Comparison of ENCODE assay signal across 17 mouse cellular contexts in genomic region chr14:60256356-60256755, GRCm38 (mm10). TPM values are rescaled to one million over a fixed set of nuclear protein-coding genes. Genes with fewer than 3 reads are reported as not detected.
DNase-seq lines count a peak whose midpoint lies in the region; ATAC-seq lines count a peak whose summit lies in the region.
"Had no signal": no experiment of that assay in that cellular context is flagged by ENCODE, and none has a peak within 500 bp of the region (broad histone marks: within the 10 kb centered on the region; RNA-seq: fewer than 3 reads in every experiment).

No protein-coding gene starts in this region.

- no peak for ATAC-seq in hindbrain, embryonic 12.5 days (ENCODE audit: low FRiP score)
- no peak for ATAC-seq in hindbrain, embryonic 11.5 days (ENCODE audit: low FRiP score)
- ATAC-seq in granulocyte monocyte progenitor cell, adult 5-6 weeks (replicated peaks; ENCODE audit: poor library complexity, severe bottlenecking), result peak; percentile 56

- no peaks in the 10 kb centered on the region for H3K36me3 ChIP-seq in hindbrain, embryonic 12.5 days
- H3K36me3 ChIP-seq in hindbrain, embryonic 11.5 days (ENCODE audit: control insufficient read depth, insufficient read depth, low read length), result no peaks in the 10 kb centered on the region

- WGBS in hindbrain, embryonic 12.5 days, result 28% methylated on average over 3 of the region's 3 CpGs
- 30% methylated on average over 3 of the region's 3 CpGs for WGBS in hindbrain, embryonic 11.5 days

- H3K4me2 ChIP-seq in hindbrain, embryonic 12.5 days (replicated peaks), result no peak overlapping the region
- H3K4me2 ChIP-seq in hindbrain, embryonic 11.5 days (replicated peaks; ENCODE audit: low read depth, low read length), result no peak overlapping the region

- no peak overlapping the region for H3K27ac ChIP-seq in hindbrain, embryonic 12.5 days
- H3K27ac ChIP-seq in hindbrain, embryonic 11.5 days (ENCODE audit: low read depth, low read length), result no peak overlapping the region

- no peak for DNase-seq in hindbrain, embryonic 11.5 days (ENCODE audit: low spot score)
- DNase-seq in 416B (ENCODE audit: low read depth) (peak; percentile 33), WW6 (ENCODE audit: low read depth, low spot score) (peak; percentile 36)
- DNase-seq in cerebellum, adult 18-20 months, result no peak
- no peak for DNase-seq in urinary bladder, adult 18-20 months (ENCODE audit: low spot score in 2 of 2)
- no peak for DNase-seq in right cerebral cortex, adult 18-20 months
- DNase-seq: cerebellum, postnatal 10 days; kidney, adult 11 months; kidney, postnatal 36 days had no signal

- 0 out of 2 replicates have a peak overlapping the region, but pooled peaks have one; percentile 1 for H3K9ac ChIP-seq in hindbrain, embryonic 12.5 days
- no peak overlapping the region for H3K9ac ChIP-seq in hindbrain, embryonic 11.5 days (ENCODE audit: low read depth, low read length)

- peaks cover 5% of the 10 kb centered on the region; the same call in 1 of the 2 replicates for H3K4me1 ChIP-seq in hindbrain, embryonic 12.5 days
- H3K4me1 ChIP-seq in hindbrain, embryonic 11.5 days (replicated peaks; ENCODE audit: control insufficient read depth, insufficient read depth, low read length), result 0 out of 2 replicates have a peak, but pooled peaks cover 4% of the 10 kb centered on the region

- no peak overlapping the region for H3K4me3 ChIP-seq in hindbrain, embryonic 12.5 days
- H3K4me3 ChIP-seq in hindbrain, embryonic 11.5 days (ENCODE audit: low read depth, low read length), result no peak overlapping the region
- H3K4me3 ChIP-seq: megakaryocyte, embryonic 14.5 days had no signal

- no peaks in the 10 kb centered on the region for H3K9me3 ChIP-seq in hindbrain, embryonic 12.5 days (replicated peaks)
- H3K9me3 ChIP-seq in hindbrain, embryonic 11.5 days (ENCODE audit: control insufficient read depth, low read length), result no peaks in the 10 kb centered on the region
- H3K9me3 ChIP-seq: megakaryocyte, embryonic 14.5 days had no signal

- no peaks in the 10 kb centered on the region for H3K27me3 ChIP-seq in hindbrain, embryonic 12.5 days
- H3K27me3 ChIP-seq in hindbrain, embryonic 11.5 days (ENCODE audit: control insufficient read depth, insufficient read depth, low read length), result no peaks in the 10 kb centered on the region
- H3K27me3 ChIP-seq: megakaryocyte, embryonic 14.5 days had no signal

RNA-seq across cellular contexts. Expression of gene Gm49336, which starts 5.0 kb away (rescaled TPM):
- polyA plus RNA-seq in hindbrain, embryonic 12.5 days (2016; fragmentation: Nextera tagmentation; extraction: Ambion mirVana), result 63.9 and 72.0 TPM in 2 replicates
- polyA plus RNA-seq in hindbrain, embryonic 11.5 days (2014; fragmentation: Nextera tagmentation; extraction: Ambion mirVana), result 68.8 and 77.9 TPM in 2 replicates
- 65.9 and 67.1 TPM in 2 replicates for total RNA-seq in granulocyte monocyte progenitor cell, adult 5-6 weeks (2014; fragmentation: Nextera tagmentation)
- 96.8 and 138 TPM in 2 replicates for total RNA-seq in granulocyte monocyte progenitor cell, adult 5-6 weeks (2017)

RNA-seq across cellular contexts. Expression of gene Nupl1, which starts 5.1 kb away (rescaled TPM):
- polyA plus RNA-seq in hindbrain, embryonic 12.5 days (2016; fragmentation: Nextera tagmentation; extraction: Ambion mirVana), result 0.06 TPM in 1 of 2 replicates, not detected in the other
- polyA plus RNA-seq in hindbrain, embryonic 11.5 days (2014; fragmentation: Nextera tagmentation; extraction: Ambion mirVana), result not detected in 2 replicates
- total RNA-seq in granulocyte monocyte progenitor cell, adult 5-6 weeks (2014; fragmentation: Nextera tagmentation), result not detected in 2 replicates
- not detected in 2 replicates for total RNA-seq in granulocyte monocyte progenitor cell, adult 5-6 weeks (2017)
- total RNA-seq: gastrocnemius, postnatal 4 days; left cerebral cortex, adult 18-20 months; liver, adult 2 months had no signal
- polyA plus RNA-seq: heart, embryonic 16.5 days; liver, adult 2 months; spleen, adult 2 months had no signal

RNA-seq across cellular contexts. Expression of gene Mtmr6, which starts 8.7 kb away (rescaled TPM):
- polyA plus RNA-seq in hindbrain, embryonic 12.5 days (2016; fragmentation: Nextera tagmentation; extraction: Ambion mirVana), result 58.0 and 58.4 TPM in 2 replicates
- polyA plus RNA-seq in hindbrain, embryonic 11.5 days (2014; fragmentation: Nextera tagmentation; extraction: Ambion mirVana), result 46.4 and 53.3 TPM in 2 replicates
- total RNA-seq in granulocyte monocyte progenitor cell, adult 5-6 weeks (2014; fragmentation: Nextera tagmentation), result 32.9 and 36.1 TPM in 2 replicates
- 69.7 and 70.7 TPM in 2 replicates for total RNA-seq in granulocyte monocyte progenitor cell, adult 5-6 weeks (2017)

RNA-seq across cellular contexts. Expression of gene Atp8a2, which starts 59.4 kb away (rescaled TPM):
- 20.7 and 21.3 TPM in 2 replicates for polyA plus RNA-seq in hindbrain, embryonic 12.5 days (2016; fragmentation: Nextera tagmentation; extraction: Ambion mirVana)
- 10.2 and 10.3 TPM in 2 replicates for polyA plus RNA-seq in hindbrain, embryonic 11.5 days (2014; fragmentation: Nextera tagmentation; extraction: Ambion mirVana)
- 0.21 and 1.3 TPM in 2 replicates for total RNA-seq in granulocyte monocyte progenitor cell, adult 5-6 weeks (2014; fragmentation: Nextera tagmentation)
- total RNA-seq in granulocyte monocyte progenitor cell, adult 5-6 weeks (2017), result 0.56 and 1.3 TPM in 2 replicates

Comparison
In these comparisons a context has a peak if more than half of its experiments do, and no peak if none do; other contexts are left out.
1. DNase-seq: peak in 416B (single experiment) and WW6 (single experiment); none in hindbrain, embryonic 11.5 days (single experiment), cerebellum, adult 18-20 months (0 of 2), urinary bladder, adult 18-20 months (0 of 2) and right cerebral cortex, adult 18-20 months (single experiment).